Mouse (Mus musculus) large intestine, adult 2 months (tissue): Measurements from ENCODE around the gene Dpp9. TPM values are rescaled to one million over a fixed set of nuclear protein-coding genes. Genes with fewer than 3 reads are reported as not detected.
A peak's percentile ranks its signal among the peaks of the same experiment; 100 is the strongest.

Experiments
- DNase-seq: peaks from one replicate; pipeline ENCODE4 v3.0.0-alpha.2; 2012; ENCODE audit warnings: low read depth, low spot score
- WGBS: fragments of 180-500 bp; shearing (Covaris S2); methylation state at CpG from one replicate; pipeline ENCODE4 v1.1.7; 2018; 5-methylcytosine and 5-hydroxymethylcytosine counted together
- polyA plus RNA-seq: library from polyadenylated mRNA; depleted of rRNA; stranded (reverse); fragments of >200 nt; gene quantifications from 2 replicates; pipeline ENCODE4 v1.2.3, GENCODE M21; 2012

Dpp9 gene
- polyA plus RNA-seq, 1 experiment, result 33.6 TPM

GRCm38 (mm10) chr17:56194357-56194756 is 24.3 kb downstream of the Dpp9 start:
- 69% methylated on average over 12 of the region's 12 CpGs for WGBS
- no peak for DNase-seq

DNA sequence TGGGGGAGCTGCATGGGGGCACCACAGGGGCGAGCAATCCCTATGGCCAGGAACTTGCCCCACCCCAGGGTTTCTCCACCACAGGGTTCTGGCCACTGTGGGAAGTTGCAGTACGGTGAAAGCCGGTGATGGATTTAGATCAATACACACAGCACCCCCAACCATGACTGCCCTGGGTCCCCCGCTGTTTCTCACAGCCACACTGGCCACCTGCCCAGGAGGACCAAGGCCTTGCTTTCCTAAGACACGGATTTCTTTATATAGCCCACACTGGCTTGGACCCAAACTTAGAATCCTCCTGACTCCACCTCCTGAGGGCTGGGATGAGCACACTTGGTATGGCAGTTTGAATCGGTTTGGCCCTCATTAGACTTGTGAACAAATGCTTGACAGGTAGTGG is 27.4 kb downstream of the Dpp9 start:
- DNase-seq, result no peak
- WGBS, result 84% methylated on average over 6 of the region's 6 CpGs

DNA sequence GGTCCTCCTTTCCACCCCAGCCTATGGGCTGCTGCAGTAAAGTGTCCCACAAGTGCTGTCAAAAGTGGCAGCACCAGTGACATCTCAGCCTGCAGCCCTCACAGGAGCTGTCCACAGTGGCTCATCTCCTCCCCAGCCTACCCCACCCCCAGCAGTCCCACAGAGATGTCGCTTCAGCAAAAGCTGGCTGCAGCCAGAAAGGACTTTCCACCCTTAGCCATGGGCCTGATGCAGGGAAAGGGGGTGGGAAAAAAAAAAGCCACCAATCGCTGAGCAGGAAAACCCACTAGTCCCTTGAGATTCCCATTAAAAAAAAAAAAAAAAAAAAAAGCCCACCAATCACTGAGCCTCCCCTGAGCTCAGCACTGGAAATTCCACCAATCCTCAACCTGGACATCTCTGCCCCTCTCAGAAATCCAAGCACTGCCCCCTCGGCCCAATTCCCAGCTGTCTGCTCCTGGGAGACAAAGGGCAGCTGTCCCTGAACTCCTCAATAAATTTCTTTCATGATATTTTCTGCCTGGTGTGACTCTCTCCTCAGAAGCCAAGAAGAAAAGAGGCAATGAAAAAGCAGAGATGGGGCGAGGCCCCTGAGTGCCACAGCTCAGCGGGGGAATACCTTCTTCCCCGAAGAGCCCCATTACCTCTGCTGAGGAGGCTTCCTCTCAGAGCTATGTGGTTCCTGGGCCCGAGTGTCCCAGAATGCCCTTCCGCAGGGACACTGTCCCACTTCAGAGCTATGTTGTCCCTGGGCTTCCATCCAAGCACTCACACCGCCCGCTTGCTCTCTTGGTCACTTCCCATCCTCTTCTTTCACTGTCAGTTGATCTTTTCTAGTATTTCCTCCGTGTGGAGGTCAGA is 33.2 kb downstream of the Dpp9 start:
- WGBS, result 43% methylated on average over 11 of the region's 11 CpGs
- DNase-seq, result no peak

DNA sequence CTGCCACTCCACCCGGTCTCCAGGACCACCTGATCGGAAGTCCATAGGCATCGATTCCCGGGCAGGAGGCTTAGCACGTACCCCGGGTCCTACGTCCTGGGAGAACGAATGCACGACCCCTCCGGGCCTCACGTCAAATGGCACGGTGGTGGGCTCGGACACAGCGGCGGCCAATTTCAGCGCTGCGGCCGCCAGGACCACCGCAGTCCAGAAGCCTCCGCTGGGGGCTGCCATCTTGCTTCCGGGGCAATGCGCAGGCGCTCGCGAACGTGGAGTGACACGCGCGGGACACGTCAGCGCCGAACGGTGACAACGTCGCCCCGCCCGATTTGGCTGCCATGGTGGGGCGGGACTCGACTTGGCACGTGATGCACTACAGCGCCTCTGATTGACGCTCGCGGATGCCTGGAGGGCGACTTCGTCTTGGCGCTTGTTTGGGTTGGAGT is 35.0 kb downstream of the Dpp9 start, which contains the start of gene Mydgf:
Gene Mydgf (minus strand): TSS at position 263 of the 446 bp plus-strand sequence.
- WGBS, result under 1% methylated on average over 47 of the region's 47 CpGs
- DNase-seq, result peak; percentile 74

- WGBS, result 2% methylated on average over 14 of the region's 14 CpGs
Measured at GRCm38 (mm10) chr17:56182975-56183657, 35.6 kb downstream of the Dpp9 start.

DNA sequence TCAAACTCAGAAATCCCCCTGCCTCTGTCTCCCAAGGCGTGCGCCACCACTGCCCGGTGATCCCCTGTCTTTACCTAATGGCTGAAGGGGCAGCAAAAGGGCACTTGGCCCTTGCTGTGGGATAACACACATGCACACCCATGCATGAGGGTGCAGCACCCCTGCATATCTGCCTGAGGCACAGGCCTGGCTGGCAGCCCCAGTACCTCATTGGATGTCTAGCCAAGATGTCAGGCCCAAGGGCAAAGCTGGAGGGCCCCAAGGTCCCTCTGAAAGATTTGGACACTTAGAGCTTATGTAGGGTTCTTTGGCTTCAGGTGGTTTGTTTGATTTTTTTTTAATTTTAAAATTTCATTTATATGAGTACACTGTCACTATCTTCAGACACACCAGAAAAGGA is 43.3 kb downstream of the Dpp9 start:
- WGBS, result 97% methylated on average over 3 of the region's 3 CpGs
- DNase-seq, result no peak

More at GRCm38 (mm10) chr17:56182975-56183657, 35.6 kb downstream of the Dpp9 start:
- no peak for DNase-seq

DNA sequence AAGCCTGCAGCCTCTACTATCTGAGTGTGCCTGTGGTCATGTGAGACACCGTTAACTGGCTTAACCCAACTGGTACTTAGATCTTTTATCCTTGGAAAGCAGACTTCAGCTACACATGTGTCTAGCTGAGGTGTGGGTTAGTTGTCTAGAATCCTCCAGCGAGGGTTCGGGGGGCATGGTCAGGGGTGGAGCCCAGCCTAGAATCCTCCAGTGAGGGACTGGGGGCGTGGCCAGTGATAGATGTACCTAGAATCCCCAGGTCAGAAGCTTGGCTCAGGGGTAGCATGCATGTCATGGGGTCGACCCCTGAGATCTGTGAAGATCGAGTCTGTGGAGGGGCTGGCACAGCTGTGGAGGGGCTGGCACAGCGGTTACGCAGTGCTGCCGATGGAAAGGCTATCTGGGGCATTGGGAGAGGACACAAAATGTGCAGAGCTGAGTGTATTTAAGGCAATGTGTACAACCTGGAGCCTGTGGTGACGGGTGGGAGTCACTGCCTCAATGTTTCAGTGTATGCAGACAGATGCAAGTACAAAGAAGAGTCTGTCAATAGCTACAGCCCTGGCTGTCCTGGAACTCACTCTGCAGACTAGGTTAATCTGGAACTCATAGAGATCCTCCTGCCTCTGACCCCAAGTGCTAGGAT is 45.2 kb downstream of the Dpp9 start:
- DNase-seq, result no peak
- WGBS, result 69% methylated on average over 10 of the region's 10 CpGs

GRCm38 (mm10) chr17:56171881-56172280 is 46.8 kb downstream of the Dpp9 start:
- WGBS, result 91% methylated on average over 17 of the region's 17 CpGs
- DNase-seq, result no peak

GRCm38 (mm10) chr17:56171456-56171855 is 47.2 kb downstream of the Dpp9 start:
- WGBS, result 80% methylated on average over 9 of the region's 9 CpGs

DNA sequence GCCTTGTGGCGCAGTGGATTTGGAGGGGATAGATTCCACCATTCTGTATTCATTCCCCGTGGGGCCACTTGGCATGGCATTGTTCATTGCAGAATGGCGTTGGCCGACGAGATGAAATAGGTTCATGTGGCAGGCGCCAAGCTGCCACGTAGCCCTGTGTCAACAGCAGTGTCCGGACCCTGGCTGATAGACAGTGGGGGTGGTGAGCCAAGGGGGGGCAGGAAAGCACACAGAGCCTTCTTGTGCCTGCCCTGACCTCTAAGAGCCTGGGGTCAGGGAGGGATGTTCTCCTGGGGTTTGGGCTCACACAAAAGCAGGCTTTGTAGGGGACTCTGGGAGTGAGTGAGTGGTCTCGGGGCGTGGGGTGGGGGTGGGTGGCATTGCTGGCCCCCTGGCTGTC is 48.1 kb downstream of the Dpp9 start:
- DNase-seq, result no peak
- 78% methylated on average over 10 of the region's 10 CpGs for WGBS

More at GRCm38 (mm10) chr17:56171456-56171855, 47.2 kb downstream of the Dpp9 start:
- DNase-seq, result no peak

DNA sequence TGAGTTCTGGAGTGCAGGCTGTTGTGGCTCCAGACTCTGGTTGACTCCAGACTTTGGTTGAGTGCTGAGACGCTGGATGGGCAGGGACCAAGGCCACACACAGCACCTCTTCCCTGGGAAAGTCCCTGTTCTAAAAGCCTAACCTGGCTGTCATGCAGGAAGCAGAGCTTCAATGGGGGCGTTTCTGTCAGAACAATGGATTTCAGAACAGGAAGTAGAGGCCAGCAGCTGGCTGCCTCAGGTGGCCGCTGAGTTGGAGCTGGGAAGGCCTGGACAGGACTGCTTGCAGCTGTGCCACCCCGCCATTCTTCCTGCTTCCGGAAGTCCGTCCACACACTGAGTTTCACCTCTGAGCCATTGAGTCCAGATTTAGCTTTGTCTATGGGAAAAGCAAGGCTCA is 48.9 kb downstream of the Dpp9 start:
- WGBS, result 24% methylated on average over 6 of the region's 6 CpGs
- no peak for DNase-seq

DNA sequence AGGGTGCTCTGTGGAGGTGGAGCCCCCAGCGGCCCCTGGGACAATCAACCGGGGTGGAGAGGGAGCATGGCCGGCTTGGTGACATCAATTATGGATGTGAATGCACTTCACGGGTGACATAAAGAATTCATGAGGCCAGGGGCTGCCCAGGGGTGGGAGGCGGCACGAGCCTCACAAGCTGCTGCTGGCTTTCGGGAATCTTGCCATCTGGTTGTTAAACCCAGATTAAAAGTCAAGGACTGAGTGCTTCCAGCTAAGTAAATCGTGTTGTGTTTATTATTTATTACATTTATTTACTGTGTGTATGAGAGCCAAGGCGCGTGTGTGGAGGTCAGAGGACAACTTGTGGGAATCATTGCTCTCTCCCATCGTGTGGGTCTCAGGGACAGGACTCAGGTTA is 53.0 kb downstream of the Dpp9 start:
- whole genome bisulfite sequencing, result 18% methylated on average over 11 of the region's 11 CpGs
- no peak for DNase-seq

- DNase-seq, result no peak
- WGBS, result 24% methylated on average over 3 of the region's 3 CpGs
Measured at GRCm38 (mm10) chr17:56164510-56164909, 54.2 kb downstream of the Dpp9 start.

DNA sequence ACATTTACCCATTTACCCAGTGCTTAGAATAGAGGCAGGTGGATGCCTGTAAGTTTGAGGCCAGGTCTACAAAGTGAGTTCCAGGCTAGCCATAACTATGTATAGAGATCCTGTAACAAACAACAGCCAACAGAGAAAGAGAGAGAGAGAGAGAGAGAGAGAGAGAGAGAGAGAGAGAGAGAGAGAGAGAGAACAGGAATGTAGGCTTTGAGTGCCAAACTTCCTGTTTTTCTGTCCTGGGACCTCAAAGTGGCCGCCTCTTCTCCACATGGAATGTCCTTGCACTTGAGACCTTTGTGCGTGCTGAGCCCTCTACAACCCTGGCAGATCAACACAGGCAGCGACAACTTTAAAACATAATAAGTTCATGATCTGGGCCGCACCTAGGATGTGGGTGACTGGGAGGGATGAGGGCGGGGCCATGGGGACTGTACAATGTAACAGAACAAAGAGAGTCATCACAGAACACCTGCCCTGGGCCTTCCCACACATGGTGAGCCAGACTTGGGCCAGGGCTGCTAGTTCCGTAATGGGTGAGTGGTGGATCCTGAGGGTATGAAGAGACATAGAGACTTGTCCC is 55.1 kb downstream of the Dpp9 start:
- WGBS, result 23% methylated on average over 6 of the region's 6 CpGs
- DNase-seq, result peak; percentile 91

DNA sequence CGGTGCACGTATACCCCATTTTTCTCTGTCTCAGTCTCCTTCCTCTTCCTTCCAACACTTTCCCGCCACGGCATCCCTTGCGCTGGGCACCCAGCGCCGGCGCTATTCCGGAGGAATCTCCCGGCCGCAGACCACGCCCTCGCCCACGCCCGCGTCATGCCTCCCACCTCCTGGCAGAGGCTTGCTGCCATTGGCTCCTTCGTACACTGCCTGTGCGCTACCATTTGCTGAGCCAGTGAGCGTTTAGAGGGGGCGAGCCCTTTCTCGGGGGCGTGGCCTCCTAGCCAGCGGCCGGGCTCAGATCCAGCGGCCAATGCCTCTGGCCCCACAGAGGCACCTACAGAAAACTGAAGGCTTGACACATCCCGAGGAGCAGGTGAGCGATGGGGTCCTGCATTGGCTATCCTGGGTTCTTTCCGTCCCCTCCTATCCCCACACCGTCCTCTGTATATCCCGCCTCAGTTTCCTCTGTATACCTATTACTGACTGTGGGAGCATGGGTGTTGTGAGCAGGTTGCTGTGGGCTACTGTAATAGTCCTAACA is 56.4 kb downstream of the Dpp9 start, which contains the start of gene Tnfaip8l1:
Gene Tnfaip8l1 (plus strand): TSS at position 247 of the 544 bp plus-strand sequence.
- 1% methylated on average over 30 of the region's 30 CpGs for WGBS
- DNase-seq, result peak; percentile 75

- no peak for DNase-seq
- WGBS, result 3% methylated on average over 9 of the region's 9 CpGs
Measured at GRCm38 (mm10) chr17:56159729-56160128, 59.0 kb downstream of the Dpp9 start.

DNA sequence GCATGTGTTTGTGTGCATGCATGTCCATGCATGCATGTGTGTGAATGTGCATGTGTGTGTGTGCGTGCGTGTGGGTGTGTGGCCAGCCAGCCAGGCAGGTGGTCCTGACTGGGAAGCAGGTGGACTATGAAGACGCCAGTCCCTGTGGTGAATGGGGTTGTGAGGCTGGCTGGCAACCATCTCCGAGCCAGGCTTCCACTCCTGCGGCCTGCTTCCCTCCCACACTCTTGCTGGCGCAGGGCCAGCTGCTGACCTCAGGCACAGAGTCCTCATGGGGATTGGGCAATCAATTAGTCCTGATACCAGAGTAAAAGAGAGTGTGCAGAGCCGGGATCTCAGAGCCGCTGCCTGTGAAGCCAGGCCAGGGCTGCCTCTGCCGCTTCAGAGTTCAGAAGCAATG is 65.1 kb downstream of the Dpp9 start:
- no peak for DNase-seq
- 31% methylated on average over 9 of the region's 9 CpGs for WGBS

DNA sequence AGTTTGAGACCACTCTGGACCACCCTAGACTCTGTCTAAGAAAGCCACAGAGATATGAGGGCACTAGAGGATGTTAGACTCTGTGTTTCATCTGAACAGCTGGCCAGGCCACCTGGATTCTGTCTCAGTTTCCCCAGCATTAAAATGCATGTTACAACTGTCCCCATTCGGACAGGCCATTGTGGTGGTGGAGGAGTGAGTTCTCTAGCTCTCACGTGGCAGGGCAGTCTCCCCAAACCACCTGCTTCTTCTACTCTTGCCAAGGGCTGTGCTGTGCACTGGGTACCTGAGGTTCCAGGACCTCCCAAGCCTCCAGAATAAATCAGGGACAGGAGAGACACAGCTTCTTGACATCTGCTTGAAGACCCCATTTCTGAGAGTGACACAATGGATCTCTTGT is 68.8 kb downstream of the Dpp9 start:
- no peak for DNase-seq
- 51% methylated on average over 2 of the region's 2 CpGs for WGBS

DNA sequence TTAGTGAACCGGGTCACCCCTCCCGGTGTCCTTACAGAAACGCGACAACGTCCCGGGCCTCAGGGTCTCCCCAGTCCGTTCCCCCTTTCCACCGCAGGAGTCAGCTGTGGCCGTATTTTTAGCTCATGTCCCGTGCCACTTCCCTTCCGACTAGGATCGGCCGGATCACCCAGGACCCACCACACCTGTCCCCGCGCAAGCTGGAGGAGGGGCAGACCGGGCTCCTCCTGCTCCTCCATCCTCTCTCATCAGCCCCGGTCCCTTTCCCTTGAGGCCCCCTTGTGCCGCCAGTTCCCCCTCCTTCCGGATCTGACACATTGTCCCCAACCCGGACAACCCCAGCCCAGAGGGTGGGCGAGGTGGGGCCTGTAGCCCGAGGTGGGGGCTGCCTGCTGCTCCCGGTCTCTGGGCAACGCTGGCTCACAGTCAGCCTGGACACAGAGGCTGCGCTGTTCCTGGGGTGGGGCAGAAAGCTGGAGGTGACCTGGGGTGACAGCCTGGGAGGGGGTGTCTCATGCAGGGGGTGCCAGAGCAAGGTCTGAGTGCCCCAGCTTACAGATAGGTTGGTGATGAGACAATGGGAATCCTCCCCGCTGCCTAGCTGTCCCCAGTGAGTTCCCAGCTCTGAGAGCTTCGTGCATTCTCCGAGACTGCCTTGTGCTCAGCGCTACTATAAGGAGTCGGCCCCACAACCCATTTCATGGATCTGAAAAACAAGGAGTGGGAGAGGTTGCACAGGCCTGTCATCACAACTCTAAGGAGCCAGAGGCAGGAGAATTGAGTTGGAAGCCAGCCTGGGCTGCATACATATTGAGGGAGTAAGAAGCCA is 69.7 kb downstream of the Dpp9 start:
- WGBS, result 6% methylated on average over 30 of the region's 30 CpGs
- no peak for DNase-seq
